Comparison of ENCODE assay signal across 12 mouse cellular contexts in genomic region chr7:83475438-83476160, GRCm38 (mm10).
A peak's percentile ranks its signal among the peaks of the same experiment; 100 is the strongest.
DNase-seq lines count a peak whose midpoint lies in the region; ATAC-seq and TF ChIP-seq lines count a peak whose summit lies in the region.
"Had no signal": no experiment of that assay in that cellular context is flagged by ENCODE, and none has a peak within 500 bp of the region (broad histone marks: within the 10 kb centered on the region; RNA-seq: fewer than 3 reads in every experiment).

No protein-coding gene starts in this region.

- H3K4me1 ChIP-seq in heart, embryonic 15.5 days (replicated peaks) = peaks cover 32% of the 10 kb centered on the region
- peaks cover 0 to 36% of the 10 kb centered on the region in 2 experiments; a peak in 2 of 4 replicates for H3K4me1 ChIP-seq in CH12.LX (ENCODE audit: control insufficient read depth in 1 of 2, insufficient read depth in 2 of 2)

- no peak overlapping the region for H3K4me2 ChIP-seq in heart, embryonic 15.5 days
- H3K4me2 ChIP-seq in CH12.LX (ENCODE audit: insufficient read depth, low read depth, poor library complexity, severe bottlenecking) = no peak overlapping the region

- H3K9ac ChIP-seq in heart, embryonic 15.5 days = no peak overlapping the region
- no peak overlapping the region for H3K9ac ChIP-seq in CH12.LX (ENCODE audit: insufficient read depth, low read depth)
- H3K9ac ChIP-seq: liver, embryonic 14.5 days had no signal

- intact Hi-C loops in heart, postnatal 25 days (cut with DNase I) = no loop called here

- H3K27me3 ChIP-seq in heart, embryonic 15.5 days = no peaks in the 10 kb centered on the region
- H3K27me3 ChIP-seq in CH12.LX (replicated peaks) = peaks cover 5% of the 10 kb centered on the region

- TF ChIP-seq RAD21 in CH12.LX (IDR thresholded peaks at IDR 0.05; ENCODE audit: low read depth, low read length) = no peak

- in situ Hi-C loops in CH12.LX (cut with MboI; ENCODE audit: low pct_ligation_motif_present, low pct_unique_long_range_greater_than_20kb, low sequenced_read_pairs) = no loop called here

- TF ChIP-seq EP300 in CH12.LX (IDR thresholded peaks at IDR 0.05; ENCODE audit: low read length) = no peak

- no peaks in the 10 kb centered on the region for H3K36me3 ChIP-seq in heart, embryonic 15.5 days
- no peaks in the 10 kb centered on the region for H3K36me3 ChIP-seq in CH12.LX (replicated peaks in 1 of 2; ENCODE audit: control insufficient read depth in 1 of 2, insufficient read depth in 1 of 2, low read length in 1 of 2)

- no peak for DNase-seq in heart, postnatal 25 days (ENCODE audit: low spot score)
- DNase-seq in CH12.LX (ENCODE audit: extremely low read depth) (peak; percentile 21), liver (no peak)
- peak; percentile 63 for DNase-seq in cerebellum, adult 8-10 months
- peak; percentile 49 for DNase-seq in forelimb bud, embryonic 11.5 days (ENCODE audit: low read depth, low spot score)
- no peak for DNase-seq in ovary, postnatal 14 days (ENCODE audit: low spot score)
- DNase-seq in spleen, postnatal 36 days (ENCODE audit: low spot score in 2 of 2) = no peak
- DNase-seq: kidney, postnatal 14 days; thymus, adult 2 months had no signal

- TF ChIP-seq CTCF in CH12.LX (conservative IDR thresholded peaks at IDR 0.05 in 1 of 2, IDR thresholded peaks at IDR 0.05 in 1 of 2; ENCODE audit: low read depth in 2 of 2, low read length in 2 of 2) = no peak

- no peaks in the 10 kb centered on the region for H3K9me3 ChIP-seq in heart, embryonic 15.5 days (replicated peaks)
- H3K9me3 ChIP-seq in CH12.LX (replicated peaks; ENCODE audit: low read length) = no peaks in the 10 kb centered on the region

- dilution Hi-C loops in CH12.LX (cut with MboI; ENCODE audit: extremely low pct_ligation_motif_present, extremely low pct_unique_long_range_greater_than_20kb, low sequenced_read_pairs) = no loop called here

- ATAC-seq in heart, embryonic 15.5 days (replicated peaks; ENCODE audit: insufficient number of reproducible peaks, insufficient read depth, low FRiP score, low read depth) = no peak
- ATAC-seq: midbrain, embryonic 16.5 days had no signal

- H3K4me3 ChIP-seq in heart, embryonic 15.5 days = no peak overlapping the region
- H3K4me3 ChIP-seq in CH12.LX (replicated peaks in 1 of 3; ENCODE audit: low read depth in 2 of 3, low read length in 2 of 3, poor library complexity in 1 of 3) = no peak overlapping the region

- H3K27ac ChIP-seq in heart, embryonic 15.5 days = peak overlapping the region; percentile 57
- no peak overlapping the region for H3K27ac ChIP-seq in CH12.LX (ENCODE audit: insufficient read depth, low read depth)
- H3K27ac ChIP-seq: liver, embryonic 14.5 days had no signal

- 56% methylated on average over 8 of the region's 8 CpGs for WGBS in heart, embryonic 15.5 days

- TF ChIP-seq POLR2A in CH12.LX (IDR thresholded peaks at IDR 0.05; ENCODE audit: low read depth, low read length) = no peak

- no peaks in the 10 kb centered on the region for H3K79me2 ChIP-seq in CH12.LX (replicated peaks; ENCODE audit: control insufficient read depth, extremely low read depth, insufficient read depth, poor library complexity, severe bottlenecking)

TF ChIP-seq in CH12.LX, 34 proteins besides CTCF, POLR2A, EP300 and RAD21:
- no peak for TF ChIP-seq MAX (IDR thresholded peaks at IDR 0.05; ENCODE audit: low read length)
- TF ChIP-seq IRF4 (IDR thresholded peaks at IDR 0.05; ENCODE audit: low read depth, low read length) = no peak
- no peak for TF ChIP-seq ELF1 (IDR thresholded peaks at IDR 0.05; ENCODE audit: low read depth, low read length)
- TF ChIP-seq JUN (IDR thresholded peaks at IDR 0.05; ENCODE audit: insufficient read depth, low read depth, low read length) = no peak
- TF ChIP-seq MXI1 (IDR thresholded peaks at IDR 0.05; ENCODE audit: low read depth, low read length) = no peak
- TF ChIP-seq ETS1 (conservative IDR thresholded peaks at IDR 0.05; ENCODE audit: low read depth, low read length) = 0 out of 2 replicates have a peak, but pooled peaks have one; percentile 16

Comparison
In these comparisons a context has a peak if more than half of its experiments do, and no peak if none do; other contexts are left out.
1. DNase-seq: peak in CH12.LX (single experiment), cerebellum, adult 8-10 months (single experiment) and forelimb bud, embryonic 11.5 days (single experiment); none in heart, postnatal 25 days (single experiment), ovary, postnatal 14 days (single experiment), liver (single experiment) and spleen, postnatal 36 days (0 of 2).